Mouse (Mus musculus) brain, embryonic 14.5 days (tissue): ENCODE measurements around the gene Inf2.

ENCODE experiments used
- CTCF ChIP-seq: fragments of 200-500 bp; IDR thresholded peaks from 2 replicates; pipeline ENCODE4 v1.5.1; 2012; ENCODE audit warnings: inconsistent platforms, mild to moderate bottlenecking, moderate library complexity, borderline replicate concordance; ENCODE audit not compliant: insufficient read depth, insufficient read length; ENCODE audit errors: extremely low read depth
- POLR2A ChIP-seq: fragments of 200-500 bp; IDR thresholded peaks from 2 replicates; pipeline ENCODE4 v1.6.1; 2012; ENCODE audit warnings: mild to moderate bottlenecking, inconsistent platforms, borderline replicate concordance; ENCODE audit not compliant: poor library complexity, insufficient read depth, insufficient read length, severe bottlenecking; ENCODE audit errors: extremely low read depth

- TF ChIP-seq POLR2A, result no peak
- TF ChIP-seq CTCF, result no peak
Measured at GRCm38 (mm10) chr12:112620354-112621061, 31.9 kb downstream of the Inf2 start.
